Mouse (Mus musculus): Measurements from ENCODE around the gene Olfr834. TPM values are rescaled to one million over a fixed set of nuclear protein-coding genes. Genes with fewer than 3 reads are reported as not detected.

Olfr834 gene
- total and polyA plus RNA-seq, 3 experiments = not detected

Other genes starting within 250 kb of the Olfr834 start
- gene Olfr24, start 224.0 kb upstream of the Olfr834 start, total RNA-seq (2012; rRNA removed) = not detected in 2 replicates
- not detected in 2 replicates for gene Olfr24, start 224.0 kb upstream of the Olfr834 start, total RNA-seq (2014; rRNA removed)
- not detected in 2 replicates for gene Olfr24, start 224.0 kb upstream of the Olfr834 start, polyA plus RNA-seq (2012; ENCODE audit: insufficient read length, low read depth)
- gene Olfr828, start 168.5 kb upstream of the Olfr834 start, total RNA-seq (2012; rRNA removed) = not detected in 2 replicates
- not detected in 2 replicates for gene Olfr828, start 168.5 kb upstream of the Olfr834 start, total RNA-seq (2014; rRNA removed)
- not detected in 2 replicates for gene Olfr828, start 168.5 kb upstream of the Olfr834 start, polyA plus RNA-seq (2012; ENCODE audit: insufficient read length, low read depth)
- not detected in 2 replicates for gene Olfr829, start 133.1 kb upstream of the Olfr834 start, total RNA-seq (2012; rRNA removed)
- not detected in 2 replicates for gene Olfr829, start 133.1 kb upstream of the Olfr834 start, total RNA-seq (2014; rRNA removed)
- gene Olfr829, start 133.1 kb upstream of the Olfr834 start, polyA plus RNA-seq (2012; ENCODE audit: insufficient read length, low read depth) = not detected in 2 replicates
- not detected in 2 replicates for gene Olfr830, start 113.3 kb upstream of the Olfr834 start, total RNA-seq (2012; rRNA removed)
- not detected in 2 replicates for gene Olfr830, start 113.3 kb upstream of the Olfr834 start, total RNA-seq (2014; rRNA removed)
- gene Olfr830, start 113.3 kb upstream of the Olfr834 start, polyA plus RNA-seq (2012; ENCODE audit: insufficient read length, low read depth) = not detected in 2 replicates
- not detected in 2 replicates for gene Olfr832, start 50.9 kb upstream of the Olfr834 start, total RNA-seq (2012; rRNA removed)
- gene Olfr832, start 50.9 kb upstream of the Olfr834 start, total RNA-seq (2014; rRNA removed) = not detected in 2 replicates
- gene Olfr832, start 50.9 kb upstream of the Olfr834 start, polyA plus RNA-seq (2012; ENCODE audit: insufficient read length, low read depth) = not detected in 2 replicates
- gene Olfr835, start 44.7 kb downstream of the Olfr834 start, total RNA-seq (2012; rRNA removed) = not detected in 2 replicates
- not detected in 2 replicates for gene Olfr835, start 44.7 kb downstream of the Olfr834 start, total RNA-seq (2014; rRNA removed)
- gene Olfr835, start 44.7 kb downstream of the Olfr834 start, polyA plus RNA-seq (2012; ENCODE audit: insufficient read length, low read depth) = not detected in 2 replicates
- not detected in 2 replicates for gene Olfr836, start 132.4 kb downstream of the Olfr834 start, total RNA-seq (2012; rRNA removed)
- gene Olfr836, start 132.4 kb downstream of the Olfr834 start, total RNA-seq (2014; rRNA removed) = not detected in 2 replicates
- not detected in 2 replicates for gene Olfr836, start 132.4 kb downstream of the Olfr834 start, polyA plus RNA-seq (2012; ENCODE audit: insufficient read length, low read depth)
- gene Olfr837, start 148.3 kb downstream of the Olfr834 start, total RNA-seq (2012; rRNA removed) = not detected in 2 replicates
- not detected in 2 replicates for gene Olfr837, start 148.3 kb downstream of the Olfr834 start, total RNA-seq (2014; rRNA removed)
- not detected in 2 replicates for gene Olfr837, start 148.3 kb downstream of the Olfr834 start, polyA plus RNA-seq (2012; ENCODE audit: insufficient read length, low read depth)
- gene Olfr839-ps1, start 189.3 kb downstream of the Olfr834 start, total RNA-seq (2012; rRNA removed) = under 0.01 TPM in 1 of 2 replicates, not detected in the other
- gene Olfr839-ps1, start 189.3 kb downstream of the Olfr834 start, total RNA-seq (2014; rRNA removed) = not detected in 2 replicates
- gene Olfr839-ps1, start 189.3 kb downstream of the Olfr834 start, polyA plus RNA-seq (2012; ENCODE audit: insufficient read length, low read depth) = not detected in 2 replicates